Mouse (Mus musculus) hindbrain, embryonic 11.5 days (tissue): Measurements from ENCODE around the gene Dpp7. TPM values are rescaled to one million over a fixed set of nuclear protein-coding genes. Genes with fewer than 3 reads are reported as not detected.
A peak's percentile ranks its signal among the peaks of the same experiment; 100 is the strongest.

Experiments
- ATAC-seq: fragments of 200-750 bp; cut with Nextera tagmentation; 2 replicates; pipeline ENCODE4 v1.8.0; 2017; ENCODE audit warnings: mild to moderate bottlenecking, moderate TSS enrichment, moderate library complexity; ENCODE audit not compliant: low FRiP score
- DNase-seq: peaks from one replicate; pipeline ENCODE4 v3.0.0-alpha.2; 2015; ENCODE audit warnings: low spot score
- H3K27ac ChIP-seq: fragments of 300-500 bp; sonication (generic); 2 replicates; pipeline ENCODE4 v1.5.1; 2014; ENCODE audit warnings: mild to moderate bottlenecking, low read depth, low read length
- H3K27me3 ChIP-seq: fragments of 300-500 bp; sonication (generic); 2 replicates; pipeline ENCODE4 v1.6.1; 2014; ENCODE audit warnings: mild to moderate bottlenecking, low read length, moderate library complexity, mixed read lengths; ENCODE audit not compliant: control insufficient read depth, insufficient read depth
- H3K36me3 ChIP-seq: fragments of 300-500 bp; sonication (generic); 2 replicates; pipeline ENCODE4 v1.6.1; 2014; ENCODE audit warnings: mild to moderate bottlenecking, low read length, moderate library complexity, mixed read lengths; ENCODE audit not compliant: control insufficient read depth, insufficient read depth
- H3K4me1 ChIP-seq: fragments of 300-500 bp; sonication (generic); replicated peaks from 2 replicates; pipeline ENCODE4 v1.6.1; 2014; ENCODE audit warnings: low read length, mixed read lengths; ENCODE audit not compliant: control insufficient read depth, insufficient read depth
- H3K4me2 ChIP-seq: fragments of 300-500 bp; sonication (generic); replicated peaks from 2 replicates; pipeline ENCODE4 v1.6.1; 2014; ENCODE audit warnings: mild to moderate bottlenecking, low read depth, low read length
- H3K4me3 ChIP-seq: fragments of 300-500 bp; sonication (generic); 2 replicates; pipeline ENCODE4 v1.5.1; 2014; ENCODE audit warnings: low read depth, low read length
- H3K9ac ChIP-seq: fragments of 300-500 bp; sonication (generic); 2 replicates; pipeline ENCODE4 v1.6.1; 2014; ENCODE audit warnings: low read depth, low read length
- H3K9me3 ChIP-seq: fragments of 300-500 bp; sonication (generic); 2 replicates; pipeline ENCODE4 v1.6.1; 2016; ENCODE audit warnings: low read length; ENCODE audit not compliant: control insufficient read depth
- WGBS: fragments of 180-500 bp; shearing (Covaris S2); extraction: QIAGEN DNeasy Blood & Tissue Kit; methylation state at CpG from one replicate; pipeline ENCODE4 v1.1.7; 2014; 5-methylcytosine and 5-hydroxymethylcytosine counted together
- polyA plus RNA-seq: library from polyadenylated mRNA; unstranded; fragments of >200 nt; fragmentation: Nextera tagmentation; extraction: Ambion mirVana; gene quantifications from 2 replicates; pipeline ENCODE4 v1.2.1, GENCODE M21; 2014

Gene Dpp7
- polyA plus RNA-seq, 1 experiment from 2014 or later = 13.4 TPM

- Histone ChIP-seq H3K4me2 (peak overlapping the region; percentile 98), H3K9ac (peak overlapping the region; percentile 62), H3K36me3 (no peaks in the 10 kb centered on the region), H3K27me3 (no peaks in the 10 kb centered on the region), H3K4me3 (peak overlapping the region; percentile 85), H3K27ac (peak overlapping the region; percentile 47; the same call in 1 of the 2 replicates), H3K9me3 (no peaks in the 10 kb centered on the region), H3K4me1 (peaks cover 6% of the 10 kb centered on the region)
- 3% methylated on average over 41 of the region's 42 CpGs for WGBS
- ATAC-seq = peak; percentile 6; the same call in 1 of the 2 replicates
- no peak for DNase-seq
Observed at GRCm38 (mm10) chr2:25372644-25373391, 16.7 kb upstream of the Dpp7 start.

GRCm38 (mm10) chr2:25371764-25372643 lies 15.8 kb upstream of the Dpp7 start, which contains the start of gene Sapcd2:
Gene Sapcd2, plus strand, starts transcription at chr2:25372321.
- H3K4me2 ChIP-seq = peak within 1 kb of the TSS; percentile 98
- H3K27ac ChIP-seq = peak within 1 kb of the TSS; percentile 83
- no peaks in the 10 kb centered on the region for H3K27me3 ChIP-seq
- no peaks in the 10 kb centered on the region for H3K36me3 ChIP-seq
- H3K4me1 ChIP-seq = peaks cover 6% of the 10 kb centered on the region
- under 1% methylated on average over 64 of the region's 65 CpGs for WGBS
- peak; percentile 88 for DNase-seq
- peak; percentile 93 for ATAC-seq
- no peaks in the 10 kb centered on the region for H3K9me3 ChIP-seq
- H3K9ac ChIP-seq = peak within 1 kb of the TSS; percentile 70
- peak within 1 kb of the TSS; percentile 85 for H3K4me3 ChIP-seq

- no peak overlapping the region for H3K4me2 ChIP-seq
Observed at GRCm38 (mm10) chr2:25369996-25370395, 13.8 kb upstream of the Dpp7 start.

GRCm38 (mm10) chr2:25365091-25365761 lies 9.1 kb upstream of the Dpp7 start, which contains the start of gene Uap1l1:
Gene Uap1l1, minus strand, starts transcription at chr2:25365682.
- H3K4me3 ChIP-seq = peak within 1 kb of the TSS; percentile 45
- peak; percentile 78 for ATAC-seq
- H3K9me3 ChIP-seq = no peaks in the 10 kb centered on the region
- H3K27me3 ChIP-seq = peaks cover 21% of the 10 kb centered on the region
- H3K4me1 ChIP-seq = 0 out of 2 replicates have a peak, but pooled peaks cover 3% of the 10 kb centered on the region
- H3K9ac ChIP-seq = peak within 1 kb of the TSS; percentile 56
- peak within 1 kb of the TSS; percentile 96 for H3K4me2 ChIP-seq
- peak; percentile 67 for DNase-seq
- no peaks in the 10 kb centered on the region for H3K36me3 ChIP-seq
- WGBS = under 1% methylated on average over 54 of the region's 54 CpGs
- no peak within 1 kb of the TSS for H3K27ac ChIP-seq

More at GRCm38 (mm10) chr2:25369996-25370395, 13.8 kb upstream of the Dpp7 start:
- Histone ChIP-seq H3K9me3 (no peaks in the 10 kb centered on the region), H3K4me3 (no peak overlapping the region), H3K36me3 (no peaks in the 10 kb centered on the region), H3K4me1 (peaks cover 6% of the 10 kb centered on the region), H3K27me3 (peaks cover 4% of the 10 kb centered on the region), H3K27ac (no peak overlapping the region), H3K9ac (no peak overlapping the region)
- DNase-seq (no peak), ATAC-seq (no peak)
- 81% methylated on average over 3 of the region's 3 CpGs for WGBS

GRCm38 (mm10) chr2:25364761-25365090 lies 8.6 kb upstream of the Dpp7 start:
- Histone ChIP-seq H3K27me3 (peaks cover 21% of the 10 kb centered on the region), H3K9me3 (no peaks in the 10 kb centered on the region), H3K4me2 (peak overlapping the region; percentile 96), H3K4me1 (0 out of 2 replicates have a peak, but pooled peaks cover 3% of the 10 kb centered on the region), H3K36me3 (no peaks in the 10 kb centered on the region), H3K9ac (peak overlapping the region; percentile 56; the same call in 1 of the 2 replicates), H3K27ac (no peak overlapping the region), H3K4me3 (peak overlapping the region; percentile 45)
- 27% methylated on average over 9 of the region's 9 CpGs for WGBS
- DNase-seq = no peak
- peak; percentile 17; the same call in 1 of the 2 replicates for ATAC-seq

- no peaks in the 10 kb centered on the region for H3K36me3 ChIP-seq
- H3K4me1 ChIP-seq = 0 out of 2 replicates have a peak, but pooled peaks cover 3% of the 10 kb centered on the region
- DNase-seq (no peak), ATAC-seq (no peak)
- H3K9me3 ChIP-seq = no peaks in the 10 kb centered on the region
- H3K9ac ChIP-seq = no peak overlapping the region
- H3K4me3 ChIP-seq = no peak overlapping the region
- H3K4me2 ChIP-seq = no peak overlapping the region
- 83% methylated on average over 4 of the region's 4 CpGs for WGBS
- no peak overlapping the region for H3K27ac ChIP-seq
- H3K27me3 ChIP-seq = peaks cover 21% of the 10 kb centered on the region
Observed at GRCm38 (mm10) chr2:25364313-25364712, 8.2 kb upstream of the Dpp7 start.

GRCm38 (mm10) chr2:25363478-25364178 lies 7.5 kb upstream of the Dpp7 start:
- no peaks in the 10 kb centered on the region for H3K36me3 ChIP-seq
- H3K4me2 ChIP-seq = no peak overlapping the region
- no peak overlapping the region for H3K27ac ChIP-seq
- no peak overlapping the region for H3K4me3 ChIP-seq
- no peaks in the 10 kb centered on the region for H3K9me3 ChIP-seq
- 65% methylated on average over 13 of the region's 13 CpGs for WGBS
- H3K4me1 ChIP-seq = 0 out of 2 replicates have a peak, but pooled peaks cover 3% of the 10 kb centered on the region
- no peak overlapping the region for H3K9ac ChIP-seq
- peaks cover 21% of the 10 kb centered on the region for H3K27me3 ChIP-seq
- no peak for DNase-seq
- no peak for ATAC-seq

- H3K4me2 ChIP-seq = no peak overlapping the region
- H3K27me3 ChIP-seq = peaks cover 16% of the 10 kb centered on the region
- no peaks in the 10 kb centered on the region for H3K36me3 ChIP-seq
- H3K9ac ChIP-seq = no peak overlapping the region
- peaks cover 9% of the 10 kb centered on the region for H3K4me1 ChIP-seq
- H3K9me3 ChIP-seq = no peaks in the 10 kb centered on the region
- H3K4me3 ChIP-seq = no peak overlapping the region
- no peak for ATAC-seq
- no peak overlapping the region for H3K27ac ChIP-seq
- no peak for DNase-seq
- 85% methylated on average over 4 of the region's 4 CpGs for WGBS
Observed at GRCm38 (mm10) chr2:25359848-25360247, 3.7 kb upstream of the Dpp7 start.
